Mouse (Mus musculus) ovary, adult 18-20 months (tissue): ENCODE data around the gene Sez6.

Source experiments
- DNase-seq: peaks from one replicate; pipeline ENCODE4 v3.0.0; 2022; ENCODE audit warnings: low spot score, mixed read lengths

Sez6 gene

DNA sequence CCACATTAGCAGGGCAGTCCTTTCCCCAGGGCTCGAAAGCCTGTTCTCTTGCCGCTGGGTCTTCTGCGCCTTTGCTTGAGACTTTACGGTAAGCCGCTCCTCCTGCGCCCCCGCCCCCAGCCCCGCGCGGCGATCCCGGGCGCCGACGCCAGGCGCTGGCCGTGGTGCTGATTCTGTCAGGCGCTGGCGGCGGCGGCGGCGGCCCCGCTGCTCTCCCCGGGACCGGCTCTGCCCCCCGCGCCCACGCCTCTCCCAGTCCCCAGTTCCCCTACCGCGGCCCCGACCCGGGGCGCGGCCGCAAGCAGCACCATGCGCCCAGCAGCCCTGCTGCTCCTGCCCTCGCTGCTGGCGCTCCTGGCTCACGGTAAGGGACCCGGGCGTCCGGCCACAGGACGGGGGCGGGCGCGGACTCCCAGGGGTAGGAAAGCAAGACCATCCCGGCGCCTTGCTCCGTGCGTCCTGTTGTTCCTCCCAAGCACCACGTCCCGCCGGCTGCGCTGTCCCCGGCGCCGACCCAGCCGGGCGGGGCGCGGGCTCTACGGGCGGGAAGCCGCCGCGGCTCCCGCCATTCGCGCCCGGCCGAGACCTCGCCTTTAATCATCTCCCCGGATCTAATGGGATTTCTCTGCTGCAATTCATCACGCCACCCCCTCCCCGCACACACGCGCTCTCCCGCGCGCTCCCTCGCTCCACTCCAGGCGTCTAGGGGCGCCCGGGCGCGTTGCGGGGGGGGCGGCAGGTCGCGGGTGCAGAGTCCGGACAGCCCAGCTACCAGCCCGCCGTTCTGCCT, at the start of gene Sez6:
TSS of gene Sez6 (plus strand) at position 50 of the 790 bp plus-strand sequence.
- DNase-seq: peak; percentile 59

- DNase-seq: no peak
Observed at GRCm38 (mm10) chr11:77884524-77885245, 45.9 kb upstream of the Sez6 start.

- no peak for DNase-seq
Observed at GRCm38 (mm10) chr11:77885246-77885575, 45.4 kb upstream of the Sez6 start.

- DNase-seq: no peak
Observed at GRCm38 (mm10) chr11:77887373-77887960, 43.1 kb upstream of the Sez6 start.

GRCm38 (mm10) chr11:77888846-77889245, 41.8 kb upstream of the Sez6 start:
- DNase-seq: no peak

DNA sequence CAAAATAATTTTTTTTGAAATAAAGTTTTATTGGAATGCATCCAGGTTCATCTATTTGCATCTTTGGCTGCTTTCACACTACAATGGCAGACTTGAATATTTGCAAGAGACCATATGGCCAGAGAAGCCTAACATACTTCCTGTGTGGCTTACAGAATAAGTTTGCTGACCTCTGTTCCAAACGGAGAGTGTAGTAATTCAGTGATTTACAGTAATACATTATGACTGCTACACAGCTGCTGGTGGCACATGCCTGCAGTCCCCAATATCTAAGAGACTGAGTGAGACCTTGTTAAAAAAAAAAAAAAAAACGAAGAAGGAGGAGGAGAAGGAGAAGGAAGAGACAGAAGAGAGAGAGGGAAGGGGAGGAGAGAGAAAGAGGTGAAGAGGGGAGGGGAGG, 41.1 kb upstream of the Sez6 start:
- no peak for DNase-seq

DNA sequence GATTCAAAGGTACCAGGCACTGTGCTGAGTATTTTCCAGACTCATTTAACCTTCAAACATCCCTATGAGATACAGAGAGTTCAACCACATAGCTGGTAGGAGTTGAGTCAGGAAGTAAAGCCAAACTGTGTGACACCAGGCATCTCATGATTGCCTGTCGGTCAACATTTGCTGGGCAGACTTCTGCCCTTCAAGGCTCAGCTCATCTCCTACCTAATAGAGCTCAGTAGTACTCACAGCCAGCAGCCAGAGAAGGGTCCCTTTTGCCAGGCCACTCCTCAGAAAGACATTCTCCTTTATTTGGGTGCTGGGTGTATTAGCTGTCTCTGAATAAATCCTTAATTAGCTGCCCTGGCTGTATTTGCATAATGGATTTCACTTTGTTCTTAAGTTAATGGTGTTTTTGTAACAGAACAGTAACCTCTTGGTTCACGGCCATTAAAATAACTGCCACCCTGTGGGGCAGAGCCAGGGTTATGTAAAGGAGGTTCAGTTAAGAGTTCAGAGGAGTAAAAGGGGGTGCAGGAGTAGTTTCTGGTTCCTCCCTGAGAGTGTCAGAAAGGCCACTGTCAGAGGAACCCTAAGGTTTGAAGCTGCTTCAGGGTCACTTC, 39.8 kb upstream of the Sez6 start:
- no peak for DNase-seq

- DNase-seq: no peak
Observed at GRCm38 (mm10) chr11:77892883-77893282, 37.7 kb upstream of the Sez6 start.

DNA sequence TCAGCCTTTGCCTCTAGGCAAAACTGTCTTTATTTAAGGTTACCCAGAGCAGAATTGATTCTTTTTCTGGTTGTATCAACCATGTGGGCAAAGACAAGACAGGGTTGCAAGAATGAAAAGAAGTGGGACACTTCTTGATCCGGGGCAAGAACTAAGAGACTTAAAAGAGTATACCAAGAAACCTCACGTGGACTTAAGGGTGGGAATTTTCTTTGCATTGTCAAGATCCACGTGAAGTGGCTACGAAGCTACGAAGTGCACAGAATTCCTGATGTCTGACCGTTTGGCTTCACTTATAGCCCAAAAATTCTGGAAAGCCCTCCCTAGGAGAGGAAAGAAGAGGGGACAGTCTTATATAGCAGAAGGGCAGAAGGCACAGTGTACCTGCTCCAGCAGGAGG, 37.3 kb upstream of the Sez6 start:
- no peak for DNase-seq

DNA sequence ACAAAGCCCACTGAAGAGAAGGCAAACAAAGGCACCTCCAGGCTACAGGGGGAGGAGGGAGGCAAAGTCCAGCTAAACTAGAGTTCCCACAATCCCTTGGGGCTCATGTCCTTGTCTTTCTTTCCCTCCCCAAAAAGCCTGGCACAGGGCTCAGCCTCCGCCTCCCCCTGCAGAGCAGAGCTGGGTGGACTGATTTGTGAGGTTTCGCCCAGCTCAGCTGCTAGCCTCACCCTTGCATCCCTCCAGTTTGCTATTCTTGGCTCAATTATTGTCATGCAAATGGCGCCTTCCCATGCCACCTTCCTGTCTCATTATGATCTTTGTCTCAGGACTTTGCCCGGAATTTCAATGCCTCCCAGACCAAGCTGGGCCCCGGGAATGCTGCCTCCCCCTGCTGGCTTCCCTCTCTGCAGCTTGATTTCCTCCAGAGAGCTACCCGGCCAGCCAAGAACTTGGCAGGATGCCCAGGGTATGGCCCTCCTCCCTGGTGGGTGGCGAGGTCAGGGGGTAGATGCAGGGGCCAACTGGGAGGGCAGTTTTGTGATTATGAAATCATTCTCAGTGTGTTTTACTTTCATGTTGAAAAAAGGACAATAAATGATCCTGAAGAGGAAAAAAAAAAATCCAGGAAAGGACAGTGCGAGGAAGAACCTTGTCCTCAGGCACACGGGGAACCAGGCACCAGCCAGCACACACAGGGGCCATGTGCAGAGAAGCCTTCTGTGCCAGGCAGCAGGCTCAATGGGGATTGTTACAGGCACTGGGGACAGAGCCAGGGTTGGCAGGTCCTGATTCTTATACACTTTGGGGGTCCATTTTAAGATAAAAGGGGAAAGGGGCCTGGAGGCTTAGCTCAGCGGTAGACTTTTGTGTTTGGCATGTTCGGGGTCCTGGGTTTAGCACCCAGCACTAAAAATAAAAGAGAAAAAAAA, 36.5 kb upstream of the Sez6 start, which contains the start of gene Pipox:
TSS of gene Pipox (minus strand) at position 310 of the 932 bp plus-strand sequence.
- DNase-seq: peak; percentile 91

DNA sequence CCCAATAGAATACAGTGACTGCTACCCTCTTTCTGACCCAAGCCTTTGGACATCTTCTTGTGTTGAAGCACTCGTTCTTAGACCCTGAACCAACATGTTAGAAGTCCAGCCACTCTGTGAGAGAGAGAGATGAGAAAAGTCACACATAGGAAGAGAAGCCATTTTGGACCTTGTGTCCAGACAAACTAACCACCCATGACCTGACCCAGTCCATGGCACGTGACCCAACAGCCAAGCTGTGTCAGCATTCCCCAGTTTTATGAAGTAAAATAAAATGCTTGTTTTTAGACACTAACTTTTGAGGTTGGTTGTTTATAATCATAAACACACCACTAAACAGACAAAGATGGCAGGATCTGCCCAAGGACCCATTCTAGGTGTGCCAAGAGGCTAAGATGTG, 35.6 kb upstream of the Sez6 start:
- no peak for DNase-seq

GRCm38 (mm10) chr11:77896011-77896410, 34.6 kb upstream of the Sez6 start:
- DNase-seq: no peak

DNA sequence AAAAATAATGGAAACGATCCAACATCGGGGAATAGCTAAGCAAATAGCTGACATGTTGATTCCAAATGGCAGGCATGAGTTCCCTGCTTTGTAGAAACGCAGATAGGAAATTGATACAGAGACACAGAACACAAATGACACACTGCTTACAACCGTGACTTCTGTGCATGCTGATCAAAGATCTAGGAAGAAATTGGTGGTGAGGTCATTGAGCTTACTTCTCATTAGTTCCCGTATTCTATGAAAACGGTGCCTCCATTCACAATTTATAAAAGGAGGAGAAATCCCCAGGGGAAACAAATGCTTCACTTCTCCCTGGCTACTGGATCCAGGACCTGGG, 34.1 kb upstream of the Sez6 start:
- DNase-seq: no peak

GRCm38 (mm10) chr11:77896820-77897805, 33.5 kb upstream of the Sez6 start:
- no peak for DNase-seq

- DNase-seq: no peak
Observed at GRCm38 (mm10) chr11:77900187-77900586, 30.4 kb upstream of the Sez6 start.

- DNase-seq: no peak
Observed at GRCm38 (mm10) chr11:77900696-77901095, 29.9 kb upstream of the Sez6 start.

DNA sequence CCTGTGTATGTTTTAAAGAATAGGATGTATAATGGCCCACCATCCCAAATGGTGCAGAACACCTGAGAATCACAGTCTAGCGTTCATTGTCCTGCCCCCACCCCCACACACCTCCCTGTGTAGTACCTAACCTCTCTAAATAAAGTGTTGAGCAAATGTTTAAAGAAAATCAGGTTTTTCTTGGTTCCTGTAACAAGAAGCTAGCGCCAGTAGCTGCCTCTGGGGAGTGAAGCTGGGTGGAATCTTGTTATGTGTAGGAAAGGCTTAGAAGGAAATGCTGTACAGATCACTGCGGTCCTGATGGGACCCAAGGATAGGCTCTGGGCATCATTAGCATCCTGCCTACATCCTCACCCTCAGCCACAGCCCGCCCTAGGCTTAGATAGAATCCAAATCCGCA, 29.2 kb upstream of the Sez6 start:
- no peak for DNase-seq

- DNase-seq: no peak
Observed at GRCm38 (mm10) chr11:77901775-77902355, 28.7 kb upstream of the Sez6 start.

GRCm38 (mm10) chr11:77903761-77904160, 26.8 kb upstream of the Sez6 start:
- no peak for DNase-seq

GRCm38 (mm10) chr11:77904707-77905106, 25.9 kb upstream of the Sez6 start:
- DNase-seq: no peak
